Mouse (Mus musculus): Measurements from ENCODE around the gene Mb. TPM values are rescaled to one million over a fixed set of nuclear protein-coding genes. Genes with fewer than 3 reads are reported as not detected.

Gene Mb
- 0.64 and 0.71 TPM in 2 replicates for polyA plus RNA-seq (2015; fragmentation: Nextera tagmentation; extraction: Ambion mirVana)

- no peaks in the 10 kb centered on the region for H3K36me3 ChIP-seq (ENCODE audit: insufficient read depth, low read length)
- H3K4me1 ChIP-seq (ENCODE audit: insufficient read depth, low read length), result peaks cover 2% of the 10 kb centered on the region
- WGBS, result 86% methylated on average over 10 of the region's 10 CpGs
- H3K4me2 ChIP-seq (replicated peaks; ENCODE audit: low read depth, low read length), result no peak within 1 kb of the TSS
- H3K27ac ChIP-seq (ENCODE audit: low read length), result no peak within 1 kb of the TSS
- H3K27me3 ChIP-seq (ENCODE audit: insufficient read depth, low read length), result no peaks in the 10 kb centered on the region
- H3K9me3 ChIP-seq (ENCODE audit: low read length), result no peaks in the 10 kb centered on the region
- H3K9ac ChIP-seq (replicated peaks; ENCODE audit: low read length), result no peak within 1 kb of the TSS
- no peak within 1 kb of the TSS for H3K4me3 ChIP-seq (ENCODE audit: low read length)
- no peak for ATAC-seq (ENCODE audit: low FRiP score, low TSS enrichment)
These were observed at the start of gene Mb for GRCm38 (mm10) chr15:77050570-77050969. Gene Mb (minus strand): TSS chr15:77050670.

GRCm38 (mm10) chr15:77099756-77100155 is 49.3 kb upstream of the Mb start:
- H3K9ac ChIP-seq (replicated peaks; ENCODE audit: low read length), result no peak overlapping the region
- H3K36me3 ChIP-seq (ENCODE audit: insufficient read depth, low read length), result peaks cover 35% of the 10 kb centered on the region
- H3K4me1 ChIP-seq (ENCODE audit: insufficient read depth, low read length), result 0 out of 2 replicates have a peak, but pooled peaks cover 5% of the 10 kb centered on the region
- H3K9me3 ChIP-seq (ENCODE audit: low read length), result no peaks in the 10 kb centered on the region
- H3K27ac ChIP-seq (ENCODE audit: low read length), result no peak overlapping the region
- no peak overlapping the region for H3K4me2 ChIP-seq (replicated peaks; ENCODE audit: low read depth, low read length)
- ATAC-seq (ENCODE audit: low FRiP score, low TSS enrichment), result no peak
- H3K27me3 ChIP-seq (ENCODE audit: insufficient read depth, low read length), result no peaks in the 10 kb centered on the region
- no peak overlapping the region for H3K4me3 ChIP-seq (ENCODE audit: low read length)
- WGBS, result 44% methylated on average over 3 of the region's 3 CpGs

DNA sequence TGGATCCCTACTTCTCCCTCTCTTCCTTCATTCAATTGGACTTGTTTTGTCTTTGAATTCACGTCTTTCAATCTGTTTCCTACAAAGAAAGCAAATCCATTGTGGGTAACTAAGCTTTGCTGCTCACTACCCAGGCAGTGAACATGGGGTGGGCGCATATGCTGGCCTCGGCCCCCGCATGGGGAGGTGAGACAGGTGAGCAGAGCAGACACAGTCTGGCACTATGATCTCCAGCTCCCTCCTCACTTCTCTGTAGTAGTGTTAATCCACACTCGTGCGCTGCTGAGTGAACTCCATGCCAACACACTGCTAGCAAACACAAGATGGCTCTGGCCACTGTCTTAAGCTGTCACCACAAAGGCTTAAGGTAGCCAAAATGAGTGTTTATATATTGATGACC is 46.9 kb upstream of the Mb start:
- 93% methylated on average over 6 of the region's 6 CpGs for WGBS
- Histone ChIP-seq H3K36me3 (ENCODE audit: insufficient read depth, low read length) (peaks cover 44% of the 10 kb centered on the region), H3K9me3 (ENCODE audit: low read length) (no peaks in the 10 kb centered on the region), H3K27me3 (ENCODE audit: insufficient read depth, low read length) (no peaks in the 10 kb centered on the region), H3K4me2 (replicated peaks; ENCODE audit: low read depth, low read length) (no peak overlapping the region), H3K9ac (replicated peaks; ENCODE audit: low read length) (no peak overlapping the region), H3K4me3 (ENCODE audit: low read length) (no peak overlapping the region), H3K4me1 (ENCODE audit: insufficient read depth, low read length) (no peaks in the 10 kb centered on the region), H3K27ac (ENCODE audit: low read length) (no peak overlapping the region)
- no peak for ATAC-seq (ENCODE audit: low FRiP score, low TSS enrichment)

GRCm38 (mm10) chr15:77095216-77095615 is 44.7 kb upstream of the Mb start:
- Histone ChIP-seq H3K4me3 (ENCODE audit: low read length) (no peak overlapping the region), H3K9me3 (ENCODE audit: low read length) (no peaks in the 10 kb centered on the region), H3K36me3 (ENCODE audit: insufficient read depth, low read length) (peaks cover 36% of the 10 kb centered on the region), H3K27ac (ENCODE audit: low read length) (no peak overlapping the region), H3K9ac (replicated peaks; ENCODE audit: low read length) (no peak overlapping the region), H3K4me2 (replicated peaks; ENCODE audit: low read depth, low read length) (no peak overlapping the region), H3K27me3 (ENCODE audit: insufficient read depth, low read length) (no peaks in the 10 kb centered on the region), H3K4me1 (ENCODE audit: insufficient read depth, low read length) (peaks cover under 1% of the 10 kb centered on the region; the same call in 1 of the 2 replicates)
- ATAC-seq (ENCODE audit: low FRiP score, low TSS enrichment), result no peak
- 86% methylated on average over 1 of the region's 1 CpGs for WGBS

- WGBS, result 93% methylated on average over 13 of the region's 13 CpGs
- Histone ChIP-seq H3K9ac (replicated peaks; ENCODE audit: low read length) (no peak overlapping the region), H3K4me1 (ENCODE audit: insufficient read depth, low read length) (peaks cover 7% of the 10 kb centered on the region; the same call in 1 of the 2 replicates), H3K4me3 (ENCODE audit: low read length) (no peak overlapping the region), H3K27me3 (ENCODE audit: insufficient read depth, low read length) (no peaks in the 10 kb centered on the region), H3K9me3 (ENCODE audit: low read length) (no peaks in the 10 kb centered on the region), H3K36me3 (ENCODE audit: insufficient read depth, low read length) (peaks cover 36% of the 10 kb centered on the region), H3K27ac (ENCODE audit: low read length) (no peak overlapping the region), H3K4me2 (replicated peaks; ENCODE audit: low read depth, low read length) (no peak overlapping the region)
- no peak for ATAC-seq (ENCODE audit: low FRiP score, low TSS enrichment)
These were observed 44.0 kb upstream of the Mb start for GRCm38 (mm10) chr15:77094431-77094830.

GRCm38 (mm10) chr15:77091394-77091793 is 40.9 kb upstream of the Mb start:
- 88% methylated on average over 4 of the region's 4 CpGs for WGBS
- no peak overlapping the region for H3K9ac ChIP-seq (replicated peaks; ENCODE audit: low read length)
- H3K4me3 ChIP-seq (ENCODE audit: low read length), result no peak overlapping the region
- no peaks in the 10 kb centered on the region for H3K9me3 ChIP-seq (ENCODE audit: low read length)
- H3K36me3 ChIP-seq (ENCODE audit: insufficient read depth, low read length), result peaks cover 22% of the 10 kb centered on the region
- H3K27ac ChIP-seq (ENCODE audit: low read length), result no peak overlapping the region
- peaks cover 14% of the 10 kb centered on the region; the same call in 1 of the 2 replicates for H3K4me1 ChIP-seq (ENCODE audit: insufficient read depth, low read length)
- no peak overlapping the region for H3K4me2 ChIP-seq (replicated peaks; ENCODE audit: low read depth, low read length)
- no peak for ATAC-seq (ENCODE audit: low FRiP score, low TSS enrichment)
- H3K27me3 ChIP-seq (ENCODE audit: insufficient read depth, low read length), result no peaks in the 10 kb centered on the region

GRCm38 (mm10) chr15:77090531-77090930 is 40.1 kb upstream of the Mb start:
- Histone ChIP-seq H3K27ac (ENCODE audit: low read length) (no peak overlapping the region), H3K4me2 (replicated peaks; ENCODE audit: low read depth, low read length) (no peak overlapping the region), H3K9me3 (ENCODE audit: low read length) (no peaks in the 10 kb centered on the region), H3K36me3 (ENCODE audit: insufficient read depth, low read length) (peaks cover 23% of the 10 kb centered on the region), H3K27me3 (ENCODE audit: insufficient read depth, low read length) (no peaks in the 10 kb centered on the region), H3K9ac (replicated peaks; ENCODE audit: low read length) (no peak overlapping the region), H3K4me3 (ENCODE audit: low read length) (no peak overlapping the region), H3K4me1 (ENCODE audit: insufficient read depth, low read length) (peaks cover 14% of the 10 kb centered on the region; the same call in 1 of the 2 replicates)
- WGBS, result 89% methylated on average over 5 of the region's 5 CpGs
- no peak for ATAC-seq (ENCODE audit: low FRiP score, low TSS enrichment)

DNA sequence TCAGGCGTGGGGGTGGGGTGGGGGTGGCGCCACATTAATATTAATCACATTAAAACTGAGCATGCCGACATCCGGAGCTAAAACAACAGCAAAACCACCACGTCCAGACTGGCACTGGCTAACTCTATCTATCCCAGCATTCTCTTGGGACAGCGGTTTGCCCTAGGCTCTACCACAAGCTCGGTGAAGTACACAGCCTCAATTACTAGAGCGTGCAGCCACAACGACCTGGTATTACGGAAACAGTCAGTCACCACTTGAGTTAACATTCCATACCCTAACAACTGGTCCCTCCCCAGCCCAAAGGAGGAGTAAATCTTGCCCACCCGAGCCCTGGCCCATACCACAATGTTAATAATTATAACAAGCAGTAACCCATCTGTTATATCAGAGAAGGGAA is 38.8 kb upstream of the Mb start:
- Histone ChIP-seq H3K4me2 (replicated peaks; ENCODE audit: low read depth, low read length) (no peak overlapping the region), H3K9ac (replicated peaks; ENCODE audit: low read length) (no peak overlapping the region), H3K27me3 (ENCODE audit: insufficient read depth, low read length) (no peaks in the 10 kb centered on the region), H3K4me1 (ENCODE audit: insufficient read depth, low read length) (peaks cover 14% of the 10 kb centered on the region; the same call in 1 of the 2 replicates), H3K27ac (ENCODE audit: low read length) (no peak overlapping the region), H3K4me3 (ENCODE audit: low read length) (no peak overlapping the region), H3K36me3 (ENCODE audit: insufficient read depth, low read length) (peaks cover 27% of the 10 kb centered on the region), H3K9me3 (ENCODE audit: low read length) (no peaks in the 10 kb centered on the region)
- 44% methylated on average over 11 of the region's 11 CpGs for WGBS
- peak; percentile 65 for ATAC-seq (ENCODE audit: low FRiP score, low TSS enrichment)

- Histone ChIP-seq H3K27ac (ENCODE audit: low read length) (no peak overlapping the region), H3K4me2 (replicated peaks; ENCODE audit: low read depth, low read length) (no peak overlapping the region), H3K9me3 (ENCODE audit: low read length) (no peaks in the 10 kb centered on the region), H3K4me1 (ENCODE audit: insufficient read depth, low read length) (peaks cover 14% of the 10 kb centered on the region; the same call in 1 of the 2 replicates), H3K27me3 (ENCODE audit: insufficient read depth, low read length) (no peaks in the 10 kb centered on the region), H3K4me3 (ENCODE audit: low read length) (no peak overlapping the region), H3K9ac (replicated peaks; ENCODE audit: low read length) (no peak overlapping the region), H3K36me3 (ENCODE audit: insufficient read depth, low read length) (peaks cover 38% of the 10 kb centered on the region)
- 91% methylated on average over 1 of the region's 1 CpGs for WGBS
- no peak for ATAC-seq (ENCODE audit: low FRiP score, low TSS enrichment)
These were observed 36.0 kb upstream of the Mb start for GRCm38 (mm10) chr15:77086488-77086887.

DNA sequence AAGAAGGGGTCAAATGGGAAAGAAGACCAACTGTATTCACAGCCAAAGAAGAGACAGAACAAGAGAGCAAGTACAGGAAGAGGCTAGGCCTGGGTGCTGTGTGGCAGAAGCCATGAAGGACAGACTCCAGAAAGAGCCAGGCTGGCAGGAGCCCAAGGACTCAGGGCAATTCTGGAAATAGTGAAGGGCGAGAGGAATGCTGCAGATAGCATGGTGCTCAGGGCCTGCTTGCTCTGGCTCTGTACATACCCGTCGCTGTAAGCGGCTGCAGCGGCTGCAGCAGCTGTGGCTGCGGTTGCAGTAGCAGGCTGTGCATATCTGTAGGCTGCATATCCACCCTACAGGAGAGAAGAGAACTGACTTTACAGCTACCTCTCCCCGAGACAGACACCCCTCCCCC is 35.3 kb upstream of the Mb start:
- Histone ChIP-seq H3K36me3 (ENCODE audit: insufficient read depth, low read length) (peaks cover 39% of the 10 kb centered on the region), H3K4me1 (ENCODE audit: insufficient read depth, low read length) (peaks cover 14% of the 10 kb centered on the region; the same call in 1 of the 2 replicates), H3K9me3 (ENCODE audit: low read length) (no peaks in the 10 kb centered on the region), H3K4me3 (ENCODE audit: low read length) (no peak overlapping the region), H3K27ac (ENCODE audit: low read length) (no peak overlapping the region), H3K4me2 (replicated peaks; ENCODE audit: low read depth, low read length) (no peak overlapping the region), H3K9ac (replicated peaks; ENCODE audit: low read length) (no peak overlapping the region), H3K27me3 (ENCODE audit: insufficient read depth, low read length) (no peaks in the 10 kb centered on the region)
- no peak for ATAC-seq (ENCODE audit: low FRiP score, low TSS enrichment)
- 93% methylated on average over 7 of the region's 7 CpGs for WGBS
